Comparison of ENCODE assay signal across 8 mouse cellular contexts in genomic region chr19:31763951-31764800, GRCm38 (mm10). TPM values are rescaled to one million over a fixed set of nuclear protein-coding genes. Genes with fewer than 3 reads are reported as not detected.
A peak's percentile ranks its signal among the peaks of the same experiment; 100 is the strongest.
DNase-seq lines count a peak whose midpoint lies in the region; ATAC-seq and TF ChIP-seq lines count a peak whose summit lies in the region.

No protein-coding gene starts in this region.

- no peak for TF ChIP-seq POLR2A in brain, embryonic 14.5 days (IDR thresholded peaks at IDR 0.05; ENCODE audit: borderline replicate concordance, extremely low read depth, insufficient read depth, insufficient read length, poor library complexity, severe bottlenecking)

- H3K36me3 ChIP-seq in hindbrain, postnatal 0 days (ENCODE audit: insufficient read depth, low read length): no peaks in the 10 kb centered on the region
- no peaks in the 10 kb centered on the region for H3K36me3 ChIP-seq in liver, embryonic 13.5 days
- H3K36me3 ChIP-seq in midbrain, postnatal 0 days (ENCODE audit: insufficient read depth, low read length): no peaks in the 10 kb centered on the region

- intact Hi-C loops in left cerebral cortex, postnatal 4 days (cut with DNase I): loop anchor here (10.0 kb wide), 1 partner anchor 1519 kb away; no protein-coding TSS in a partner anchor
- intact Hi-C loops in gastrocnemius, postnatal 36 days (cut with DNase I): no loop called here

- 0 out of 2 replicates have a peak overlapping the region, but pooled peaks have one; percentile 22 for H3K9ac ChIP-seq in hindbrain, postnatal 0 days (replicated peaks; ENCODE audit: low read length)
- peak overlapping the region; percentile 59 for H3K9ac ChIP-seq in liver, embryonic 13.5 days
- 0 out of 2 replicates have a peak overlapping the region, but pooled peaks have one; percentile 33 for H3K9ac ChIP-seq in midbrain, postnatal 0 days (replicated peaks; ENCODE audit: low read length, poor library complexity, severe bottlenecking)

- peaks cover 33% of the 10 kb centered on the region for H3K27me3 ChIP-seq in hindbrain, postnatal 0 days (ENCODE audit: insufficient read depth, low read length)
- H3K27me3 ChIP-seq in liver, embryonic 13.5 days: peaks cover 47% of the 10 kb centered on the region
- H3K27me3 ChIP-seq in midbrain, postnatal 0 days (ENCODE audit: insufficient read depth, low read length): peaks cover 20% of the 10 kb centered on the region

- peaks cover 12% of the 10 kb centered on the region; the same call in 1 of the 2 replicates for H3K4me1 ChIP-seq in hindbrain, postnatal 0 days (ENCODE audit: insufficient read depth, low read length)
- H3K4me1 ChIP-seq in liver, embryonic 13.5 days (replicated peaks): peaks cover 43% of the 10 kb centered on the region
- H3K4me1 ChIP-seq in midbrain, postnatal 0 days (ENCODE audit: insufficient read depth, low read length): peaks cover 12% of the 10 kb centered on the region

- DNase-seq in left cerebral cortex, postnatal 4 days: peak; percentile 15
- no peak for DNase-seq in left cerebral cortex, adult 18-20 months (ENCODE audit: low spot score in 2 of 2)
- DNase-seq in brain, embryonic 14.5 days (ENCODE audit: low read depth): peak; percentile 34
- peak; percentile 10 to 31 for DNase-seq in gastrocnemius, postnatal 36 days
- DNase-seq in hindbrain, postnatal 0 days (ENCODE audit: low spot score): no peak
- DNase-seq in liver, embryonic 13.5 days: no peak
- no peak for DNase-seq in midbrain, postnatal 0 days (ENCODE audit: low spot score)
- DNase-seq in right cerebral cortex, postnatal 25 days: no peak

- H3K9me3 ChIP-seq in hindbrain, postnatal 0 days (ENCODE audit: low read length): no peaks in the 10 kb centered on the region
- H3K9me3 ChIP-seq in liver, embryonic 13.5 days (replicated peaks): no peaks in the 10 kb centered on the region
- H3K9me3 ChIP-seq in midbrain, postnatal 0 days (ENCODE audit: low read length): no peaks in the 10 kb centered on the region

- under 1% methylated on average over 55 of the region's 56 CpGs for WGBS in hindbrain, postnatal 0 days
- WGBS in liver, embryonic 13.5 days (ENCODE audit: insufficient replicate concordance): 1% methylated on average over 55 of the region's 56 CpGs
- under 1% methylated on average over 55 of the region's 56 CpGs for WGBS in midbrain, postnatal 0 days

- TF ChIP-seq CTCF in brain, embryonic 14.5 days (IDR thresholded peaks at IDR 0.05; ENCODE audit: borderline replicate concordance, extremely low read depth, insufficient read depth, insufficient read length): no peak
- peak; percentile 15; the same call in 1 of the 2 replicates for TF ChIP-seq CTCF in hindbrain, postnatal 0 days (IDR thresholded peaks at IDR 0.05; ENCODE audit: low read depth)
- TF ChIP-seq CTCF in midbrain, postnatal 0 days (IDR thresholded peaks at IDR 0.05): peak; percentile 34; the same call in 1 of the 2 replicates

- peak overlapping the region; percentile 99 for H3K4me2 ChIP-seq in hindbrain, postnatal 0 days (ENCODE audit: low read depth, low read length)
- H3K4me2 ChIP-seq in liver, embryonic 13.5 days: peak overlapping the region; percentile 87
- H3K4me2 ChIP-seq in midbrain, postnatal 0 days (ENCODE audit: low read depth, low read length, poor library complexity, severe bottlenecking): peak overlapping the region; percentile 95

- H3K4me3 ChIP-seq in hindbrain, postnatal 0 days (ENCODE audit: low read length): peak overlapping the region; percentile 54
- peak overlapping the region; percentile 63 for H3K4me3 ChIP-seq in liver, embryonic 13.5 days (replicated peaks)
- H3K4me3 ChIP-seq in midbrain, postnatal 0 days (ENCODE audit: low read depth, low read length): peak overlapping the region; percentile 46

- no peak overlapping the region for H3K27ac ChIP-seq in hindbrain, postnatal 0 days
- H3K27ac ChIP-seq in liver, embryonic 13.5 days: peak overlapping the region; percentile 24; the same call in 1 of the 2 replicates
- no peak overlapping the region for H3K27ac ChIP-seq in midbrain, postnatal 0 days (ENCODE audit: low read depth, low read length)

- ATAC-seq in hindbrain, postnatal 0 days: peak; percentile 60
- ATAC-seq in liver, embryonic 13.5 days (ENCODE audit: low read depth): peak; percentile 52
- peak; percentile 31 for ATAC-seq in midbrain, postnatal 0 days (ENCODE audit: low FRiP score)

RNA-seq across cellular contexts. Expression of gene Prkg1, which starts 0.7 kb away (rescaled TPM):
- total RNA-seq in left cerebral cortex, postnatal 4 days (2021): 10 to 100 TPM; 13.5 to 15.5 TPM
- total RNA-seq in left cerebral cortex, adult 18-20 months (2021): 10 to 100 TPM; 17.0 to 17.5 TPM
- 1.9 and 4.5 TPM in 2 replicates for polyA plus RNA-seq in brain, embryonic 14.5 days (2012; rRNA removed)
- 10 to 100 TPM; 23.1 to 37.4 TPM for total RNA-seq in gastrocnemius, postnatal 36 days (2021)
- total RNA-seq in hindbrain, postnatal 0 days (2014; rRNA removed): 8.6 and 10.9 TPM in 2 replicates
- polyA plus RNA-seq in hindbrain, postnatal 0 days (2015; fragmentation: Nextera tagmentation; extraction: Ambion mirVana): 4.7 and 5.3 TPM in 2 replicates
- polyA plus RNA-seq in liver, embryonic 13.5 days (2015; fragmentation: Nextera tagmentation; extraction: Ambion mirVana): 0.83 and 0.92 TPM in 2 replicates
- total RNA-seq in midbrain, postnatal 0 days (2014; rRNA removed): 9.9 and 13.2 TPM in 2 replicates
- 3.9 and 5.1 TPM in 2 replicates for polyA plus RNA-seq in midbrain, postnatal 0 days (2015; fragmentation: Nextera tagmentation; extraction: Ambion mirVana)

Comparison
In these comparisons a context has a peak if more than half of its experiments do, and no peak if none do; other contexts are left out.
1. DNase-seq: peak in left cerebral cortex, postnatal 4 days (single experiment), brain, embryonic 14.5 days (single experiment) and gastrocnemius, postnatal 36 days (2 of 2); none in left cerebral cortex, adult 18-20 months (0 of 2), hindbrain, postnatal 0 days (single experiment), liver, embryonic 13.5 days (single experiment), midbrain, postnatal 0 days (single experiment) and right cerebral cortex, postnatal 25 days (single experiment).
2. Peak in every context shown above with its lines, with median percentiles within 50 percentile points of each other: ATAC-seq, H3K4me2 ChIP-seq, H3K4me3 ChIP-seq and H3K9ac ChIP-seq.